Mouse (Mus musculus) frontal cortex, adult 2 months (tissue): ENCODE data around the gene Ralgapa1. TPM values are rescaled to one million over a fixed set of nuclear protein-coding genes. Genes with fewer than 3 reads are reported as not detected.
"Not testable (repeated sequence)": the region's sequence is repeated elsewhere in the genome, so short reads cannot be mapped to it uniquely, and the experiment has no call there.

Experiments
- DNase-seq, 2 experiments: peaks; one replicate each; pipeline ENCODE4 v3.0.0; 2022; ENCODE audit warnings: low spot score in 1 of 2; ENCODE audit errors: extremely low spot score in 1 of 2
- polyA plus RNA-seq: library from polyadenylated mRNA; depleted of rRNA; stranded (reverse); fragments of >200 nt; gene quantifications from 2 replicates; pipeline ENCODE4 v1.2.3, GENCODE M21; 2012

Ralgapa1 gene
- polyA plus RNA-seq, 1 experiment = 72.0 TPM

DNA sequence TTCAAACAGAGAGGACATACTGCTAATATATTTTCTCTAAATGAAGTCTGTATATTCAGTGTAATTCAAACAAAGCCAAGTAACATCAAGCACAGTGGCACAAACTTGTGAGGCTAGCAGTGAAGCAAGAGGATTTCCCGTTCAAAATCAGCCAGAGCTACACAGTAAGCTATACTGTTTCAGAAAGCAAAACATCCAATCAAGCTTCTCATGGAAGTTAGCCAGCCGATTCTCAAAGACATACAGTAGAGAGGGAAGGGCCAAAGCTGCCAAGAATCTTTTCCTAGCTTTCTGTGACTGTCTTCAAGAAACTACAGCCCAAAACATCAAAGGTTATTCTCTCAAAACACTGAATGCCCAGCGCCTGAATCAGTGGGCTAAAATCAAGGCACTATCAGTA is 15.9 kb downstream of the Ralgapa1 start:
- peak in 1 of 2 experiments; percentile 38 for DNase-seq

DNA sequence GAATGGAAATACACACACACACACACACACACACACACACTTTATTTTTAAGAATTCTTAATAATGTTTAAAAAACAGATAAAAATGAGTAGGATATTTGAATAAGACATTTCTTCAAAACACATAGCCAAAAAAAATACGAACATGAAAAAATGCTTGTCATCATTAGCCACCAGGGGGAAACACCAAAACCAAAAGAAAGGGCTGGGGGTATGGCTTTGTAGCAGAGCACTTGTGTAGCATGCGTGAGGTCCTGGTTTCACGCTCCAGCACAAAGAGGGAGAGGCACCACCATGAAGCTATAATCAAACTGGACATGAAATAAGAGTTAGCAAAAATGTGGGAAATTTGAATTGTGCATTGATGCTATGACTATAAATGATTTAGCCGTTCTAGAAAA is 19.8 kb downstream of the Ralgapa1 start:
- no peak for DNase-seq

DNA sequence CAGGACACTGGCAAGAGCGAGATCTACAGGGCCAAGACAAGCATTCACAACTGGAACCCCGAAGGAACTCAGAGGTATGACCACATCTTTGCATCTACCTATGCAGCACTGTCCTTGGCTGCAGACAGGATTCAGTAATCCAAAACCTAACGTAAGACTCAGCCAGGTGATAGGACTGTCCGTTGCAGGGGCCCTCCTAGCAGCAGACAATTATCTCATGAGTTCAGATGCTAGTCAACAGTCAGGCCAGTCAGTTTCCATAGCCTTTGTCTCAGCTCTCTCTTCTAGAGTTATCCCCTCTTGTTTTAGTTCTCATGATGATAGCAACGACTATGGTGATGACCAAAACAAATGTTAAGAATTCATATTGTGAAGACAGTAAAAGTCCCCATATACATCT is 20.8 kb downstream of the Ralgapa1 start:
- DNase-seq = no peak

DNA sequence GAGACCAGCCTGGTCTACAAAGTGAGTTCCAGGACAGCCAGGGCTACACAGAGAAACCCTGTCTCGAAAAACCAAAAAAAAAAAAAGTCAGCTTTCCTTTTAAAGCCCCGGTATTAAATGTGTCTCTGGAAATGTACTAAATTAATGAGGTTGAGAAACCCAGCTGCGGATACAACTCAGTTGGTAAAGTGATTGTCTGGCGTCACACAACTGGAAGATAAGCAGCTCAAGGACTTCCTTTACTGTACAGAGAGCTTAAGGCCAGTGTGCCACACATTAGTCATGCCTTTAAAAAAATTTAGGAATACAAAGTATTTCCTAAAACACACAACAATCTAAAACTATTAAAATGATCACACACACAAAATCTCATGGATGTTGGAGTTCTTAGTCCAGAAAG is 22.2 kb downstream of the Ralgapa1 start:
- no peak for DNase-seq

DNA sequence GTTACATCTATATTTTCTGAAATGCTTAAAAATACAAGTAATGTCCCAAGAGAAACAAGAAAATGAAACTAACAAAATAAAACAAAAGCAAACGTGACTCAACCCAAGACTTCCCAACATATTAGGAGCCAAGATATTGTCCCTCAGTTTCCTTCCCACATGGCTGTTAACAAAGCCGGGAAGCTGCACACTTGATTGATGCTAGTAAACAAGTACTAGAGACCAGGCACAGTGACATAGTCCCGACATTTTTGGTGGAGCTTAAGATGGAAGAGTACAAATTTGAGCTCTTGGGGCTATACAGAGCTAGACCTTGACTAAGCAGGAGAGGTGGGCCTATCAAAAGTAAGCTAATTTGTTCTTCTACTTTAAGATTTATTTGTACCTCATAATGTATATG is 23.9 kb downstream of the Ralgapa1 start:
- no peak for DNase-seq

DNA sequence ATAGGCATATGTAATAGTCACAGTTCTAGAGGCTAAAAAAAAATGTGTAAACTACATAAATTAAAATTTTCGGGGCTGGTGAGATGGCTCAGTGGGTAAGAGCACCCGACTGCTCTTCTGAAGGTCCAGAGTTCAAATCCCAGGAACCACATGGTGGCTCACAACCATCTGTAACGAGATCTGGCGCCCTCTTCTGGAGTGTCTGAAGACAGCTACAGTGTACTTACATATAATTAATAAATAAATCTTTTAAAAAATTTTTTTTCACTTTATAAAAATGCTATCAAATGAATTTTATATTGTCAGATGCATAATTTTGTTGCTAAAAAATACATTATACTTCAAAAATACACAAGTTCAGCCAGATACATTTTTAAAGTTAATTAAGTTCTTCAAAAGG is 26.5 kb downstream of the Ralgapa1 start:
- DNase-seq = not testable (repeated sequence)

DNA sequence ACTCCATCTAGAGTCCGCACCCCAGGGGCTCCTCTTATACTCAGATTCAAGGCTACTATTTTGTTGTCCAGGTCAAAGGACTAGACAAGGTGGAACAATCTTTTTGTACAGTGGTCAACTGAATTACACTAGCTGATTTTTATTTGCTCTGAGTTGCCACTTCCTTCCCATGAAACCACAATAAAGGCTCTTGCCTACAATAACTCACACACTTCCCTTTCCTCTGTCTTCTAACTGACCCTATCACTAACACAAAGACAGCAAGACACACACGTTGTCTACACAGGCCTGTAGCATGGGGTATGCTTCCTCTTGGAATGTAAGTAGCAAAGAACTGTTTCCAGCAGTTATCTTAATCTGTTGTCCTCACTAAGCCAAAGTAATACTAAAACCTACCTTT is 35.7 kb downstream of the Ralgapa1 start:
- DNase-seq = no peak

DNA sequence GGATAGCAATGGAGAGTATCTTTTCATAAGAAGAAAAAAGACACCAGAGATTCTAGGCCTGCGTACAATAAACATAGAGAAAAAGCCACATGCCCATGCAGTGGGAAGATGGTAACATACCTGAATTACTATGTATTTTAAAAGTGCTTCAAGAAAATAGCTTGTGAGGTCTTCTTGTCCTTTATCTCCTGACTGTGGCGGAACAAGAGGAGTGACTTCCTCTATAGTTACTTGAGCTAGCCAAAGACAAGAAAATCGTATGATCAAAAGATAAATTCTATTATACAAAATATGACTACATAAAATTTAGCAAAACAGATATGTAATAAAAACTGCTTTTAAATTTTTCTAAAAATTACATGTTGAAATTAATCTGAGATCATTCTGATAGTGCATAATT is 38.3 kb downstream of the Ralgapa1 start:
- DNase-seq = no peak

DNA sequence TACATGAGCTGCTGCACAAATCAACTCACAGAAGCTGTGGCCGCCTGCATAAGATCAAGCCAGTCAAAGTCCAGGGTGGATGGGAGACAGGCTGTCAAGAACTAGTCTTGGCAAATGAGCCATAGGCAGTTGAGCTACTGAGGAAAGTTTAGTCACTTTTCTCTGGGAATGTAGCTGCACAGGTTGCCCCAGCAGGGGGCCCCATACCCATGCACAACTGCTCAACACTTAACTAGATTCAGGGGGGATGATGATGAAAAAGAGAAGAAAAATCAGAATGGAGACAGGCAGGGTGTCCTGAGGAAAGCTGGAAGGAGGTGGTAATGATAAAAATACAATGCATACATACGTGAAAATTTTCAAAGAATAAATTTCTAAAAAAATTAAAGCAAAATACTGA is 42.7 kb downstream of the Ralgapa1 start:
- DNase-seq = peak in 1 of 2 experiments; percentile 32

DNA sequence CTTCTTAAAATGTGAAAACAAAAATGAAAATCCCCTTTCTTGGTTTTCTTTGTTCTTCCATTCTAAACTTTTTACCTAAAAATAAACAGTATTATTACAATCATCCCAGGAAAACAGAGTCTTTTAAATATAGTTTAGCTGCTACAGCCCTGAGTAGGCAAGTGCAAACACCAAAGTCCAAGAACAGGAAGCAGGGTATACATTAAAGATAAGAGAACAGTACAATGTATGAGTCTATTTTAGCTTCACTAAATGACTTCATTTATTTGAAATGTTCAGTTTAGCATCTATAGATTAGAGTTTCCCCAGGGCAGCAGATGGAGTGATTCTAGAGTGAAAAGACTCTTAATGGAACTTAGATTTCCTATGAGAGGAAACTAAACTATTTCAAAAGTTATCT is 43.6 kb downstream of the Ralgapa1 start:
- DNase-seq = no peak

DNA sequence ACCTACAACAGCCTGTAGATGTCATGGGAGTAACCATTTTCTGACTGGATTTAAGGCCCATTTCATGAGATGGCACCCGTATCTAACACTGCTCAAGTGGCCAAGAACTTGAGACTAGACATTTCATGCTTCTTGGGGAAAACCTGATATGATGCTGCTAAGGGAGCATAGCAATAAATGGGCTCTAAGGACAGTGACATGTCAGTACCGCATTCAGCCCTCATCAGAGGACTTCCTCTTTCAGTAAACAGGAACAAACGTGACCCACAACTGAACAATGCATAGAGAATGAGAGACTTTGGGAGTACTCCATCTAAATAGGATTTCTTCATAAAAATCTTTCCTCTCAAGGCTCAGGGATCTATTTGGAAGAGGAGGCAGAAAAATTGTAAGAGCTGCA is 46.7 kb downstream of the Ralgapa1 start:
- no peak for DNase-seq

DNA sequence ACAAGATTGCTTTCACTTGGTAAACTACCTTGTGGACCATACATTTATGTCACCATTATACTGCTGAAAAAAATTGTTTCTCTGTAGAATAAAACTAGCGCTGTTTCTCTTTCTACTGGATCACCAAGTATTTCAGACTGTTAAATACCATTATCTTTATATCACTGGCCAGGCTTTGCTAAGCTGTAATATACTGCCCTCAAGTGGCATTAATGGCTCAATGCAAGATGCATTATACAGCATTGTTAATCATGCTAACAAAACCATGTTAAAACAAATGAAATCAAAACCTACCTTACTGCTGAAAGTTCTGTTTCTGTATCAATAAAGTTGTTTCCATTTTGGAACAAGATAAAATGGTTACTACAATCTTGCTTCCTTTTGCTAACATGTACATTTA is 100.6 kb downstream of the Ralgapa1 start:
- peak in 1 of 2 experiments; percentile 41 for DNase-seq

DNA sequence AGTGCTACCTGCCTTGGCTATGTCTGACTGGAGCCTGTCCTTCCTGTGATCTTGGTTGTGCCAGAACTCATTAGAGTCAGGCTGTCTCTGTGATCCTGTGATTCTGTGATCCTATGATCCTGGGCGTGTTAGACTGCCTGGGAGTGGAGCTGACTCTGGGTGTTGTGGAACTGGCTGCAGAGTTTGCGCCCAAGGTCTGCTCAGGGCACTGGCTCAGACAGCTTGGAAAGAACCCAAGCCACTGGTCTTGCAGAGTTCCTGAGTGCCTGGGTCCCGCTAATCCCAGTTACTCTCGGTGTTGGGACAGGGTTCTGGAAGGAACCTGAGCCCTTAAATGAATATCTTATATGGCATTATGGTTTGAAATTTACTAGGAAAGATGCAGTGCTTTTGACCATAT is 115.1 kb downstream of the Ralgapa1 start:
- DNase-seq = no peak

DNA sequence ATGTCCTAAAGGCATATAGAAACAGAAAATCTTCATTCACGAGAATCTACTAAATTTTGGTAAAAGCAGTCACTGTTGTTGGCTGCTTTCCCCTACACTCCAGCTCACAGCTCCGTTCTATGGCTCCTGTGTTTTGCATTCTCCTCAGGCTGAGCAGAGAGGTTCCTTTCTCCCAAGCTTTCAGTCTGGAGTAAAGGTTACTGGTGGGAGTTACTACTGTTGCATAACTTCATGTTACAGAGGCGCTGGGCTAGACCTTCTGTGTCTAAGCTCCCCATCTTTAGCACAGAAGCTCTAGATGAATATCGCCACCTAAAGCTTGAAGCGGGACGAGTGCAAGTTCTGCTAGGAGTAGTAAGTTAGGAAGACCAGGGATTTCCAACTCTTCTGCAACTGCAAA is 154.3 kb downstream of the Ralgapa1 start:
- DNase-seq = peak; percentile 13 to 53

DNA sequence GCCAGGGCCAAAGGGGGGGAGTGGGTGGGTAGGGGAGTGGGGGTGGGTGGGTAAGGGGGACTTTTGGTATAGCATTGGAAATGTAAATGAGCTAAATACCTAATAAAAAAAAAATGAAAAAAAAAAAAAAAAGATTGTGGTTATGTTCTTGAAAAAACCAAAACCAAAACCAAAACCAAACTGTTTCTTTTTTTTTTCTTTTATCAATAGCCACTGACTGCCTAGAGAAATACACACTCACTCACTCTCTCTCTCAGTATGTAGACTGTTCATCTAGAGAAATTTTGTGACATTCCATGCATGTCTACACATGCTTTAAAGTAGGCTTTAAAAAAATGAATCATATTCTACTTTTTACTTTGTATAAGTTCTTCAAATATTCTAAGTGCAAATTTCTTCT is 157.8 kb downstream of the Ralgapa1 start:
- not testable (repeated sequence) for DNase-seq

DNA sequence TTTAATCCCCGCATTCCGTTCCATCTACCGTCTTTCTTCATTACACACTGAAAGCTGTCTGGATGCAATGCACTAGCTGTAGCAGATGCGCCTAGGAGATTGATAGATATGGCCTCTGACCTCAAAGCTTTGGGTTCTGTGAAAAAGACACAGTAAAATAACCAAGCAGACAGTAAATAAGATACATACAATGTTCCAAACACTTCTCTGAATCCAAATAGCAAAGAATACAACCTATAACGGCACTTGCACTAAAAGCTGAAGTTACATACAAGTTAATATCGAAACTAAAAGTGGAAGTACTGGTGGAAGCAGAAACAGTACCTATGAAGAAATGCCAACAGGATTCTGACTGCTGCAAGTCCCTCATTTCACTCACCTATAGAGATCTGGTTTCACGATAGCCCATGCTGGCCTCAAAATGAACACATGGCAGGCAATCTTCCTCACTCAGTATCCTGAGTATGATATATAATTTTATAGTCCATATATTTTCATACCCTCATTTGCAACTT is 172.9 kb downstream of the Ralgapa1 start:
- no peak for DNase-seq

DNA sequence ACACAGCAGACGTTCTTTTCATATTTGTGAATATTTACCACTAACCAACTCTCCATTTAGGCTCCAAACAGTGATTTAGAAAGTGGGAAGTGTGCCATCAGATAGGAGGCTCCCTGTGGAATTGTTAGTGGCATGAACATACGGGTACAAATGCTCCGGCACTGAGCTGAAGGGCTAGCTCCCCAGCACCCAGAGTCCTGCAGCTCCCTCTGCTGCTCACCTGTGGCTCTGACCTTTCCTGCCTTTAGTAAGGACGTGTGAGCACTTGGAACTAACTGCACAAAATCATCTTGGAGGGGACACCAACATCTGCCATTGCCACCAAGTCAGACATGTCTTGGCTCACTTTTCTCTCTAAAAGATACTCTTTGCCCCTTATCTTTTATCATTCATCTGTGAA is 194.3 kb downstream of the Ralgapa1 start:
- DNase-seq = no peak

DNA sequence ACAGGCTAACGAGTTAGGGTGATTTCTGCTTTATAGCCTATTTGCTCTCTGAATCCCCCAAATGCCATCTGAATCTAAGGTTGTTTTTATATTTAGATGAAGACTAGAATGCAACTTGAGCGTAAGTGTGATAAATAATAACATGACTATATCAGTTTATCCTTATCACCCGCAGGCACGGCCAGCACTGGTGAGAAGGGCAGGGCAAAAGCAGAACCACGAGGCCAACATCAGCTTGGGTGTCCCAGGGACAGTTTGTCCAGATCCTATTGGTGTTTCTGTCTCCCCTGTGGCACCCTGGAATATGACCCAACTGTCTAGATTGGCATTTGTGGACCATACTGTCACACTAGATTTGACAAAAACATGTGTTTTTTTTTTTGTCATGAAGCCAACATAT is 197.7 kb downstream of the Ralgapa1 start:
- DNase-seq = no peak

DNA sequence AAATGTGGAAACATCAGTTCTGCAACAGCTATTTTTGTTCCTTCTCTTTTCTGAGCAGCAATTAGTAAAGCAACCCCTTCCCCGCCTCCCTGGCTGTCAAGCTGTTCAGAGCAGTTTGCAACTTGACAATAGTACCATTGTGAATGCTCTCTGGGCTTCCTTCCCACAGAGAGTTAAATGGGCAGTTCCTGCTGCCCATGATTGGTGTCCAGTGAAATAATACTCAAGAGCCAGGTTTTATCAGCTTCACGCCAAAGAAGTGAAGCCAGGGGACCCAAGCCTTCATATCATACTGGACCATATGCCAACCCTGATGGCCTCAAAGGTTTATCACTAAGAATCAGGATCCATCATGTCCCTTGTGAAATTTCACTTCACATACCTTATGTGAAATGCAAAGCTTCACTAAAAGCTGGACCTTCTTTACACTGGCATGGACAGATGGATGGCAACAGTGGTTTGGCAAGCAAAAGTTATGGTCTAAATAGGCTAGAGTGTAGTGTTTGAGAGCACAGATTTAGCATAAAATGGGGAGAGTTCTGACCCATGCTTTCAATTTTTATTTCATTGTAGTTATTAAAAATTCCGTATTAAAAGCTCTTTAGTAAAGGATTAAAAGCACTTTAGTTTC is 198.2 kb downstream of the Ralgapa1 start:
- no peak for DNase-seq

DNA sequence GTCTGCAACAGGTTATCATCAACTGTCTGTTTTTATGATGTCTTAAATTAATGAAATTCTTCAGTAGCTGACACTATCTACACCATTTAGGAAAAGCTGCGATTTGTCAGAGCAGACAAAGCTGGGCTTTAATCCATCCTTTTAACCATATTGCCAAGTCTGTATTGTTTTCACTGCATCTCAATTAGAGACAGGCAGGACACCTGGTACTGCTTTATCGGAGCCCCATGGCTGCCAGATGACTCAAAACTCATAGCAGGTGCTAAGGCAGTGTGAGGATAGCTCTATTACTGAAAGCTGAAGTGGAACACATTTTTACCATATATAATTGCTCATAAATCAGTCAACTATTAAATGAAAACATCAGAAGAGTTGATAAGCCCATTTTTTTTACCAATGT is 200.6 kb downstream of the Ralgapa1 start:
- no peak for DNase-seq

DNA sequence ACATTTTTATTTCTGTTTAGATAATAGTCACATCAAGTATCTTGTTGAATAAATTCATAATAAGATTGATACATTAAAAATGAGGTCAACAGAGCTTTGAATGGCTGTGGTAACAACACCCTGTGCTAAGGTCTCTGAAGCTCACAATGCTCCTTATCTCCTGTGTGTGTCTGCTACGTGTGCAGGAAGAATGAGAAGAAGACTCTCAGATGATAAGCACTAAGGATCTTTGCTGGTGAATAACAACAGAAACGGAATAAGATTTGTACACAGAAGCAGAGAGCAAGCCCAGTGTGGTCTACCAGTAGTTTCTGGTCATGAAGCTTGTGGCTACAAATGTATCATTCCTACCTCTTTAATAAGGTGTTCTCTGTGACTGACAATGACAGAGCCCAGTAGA is 210.2 kb downstream of the Ralgapa1 start:
- DNase-seq = no peak

DNA sequence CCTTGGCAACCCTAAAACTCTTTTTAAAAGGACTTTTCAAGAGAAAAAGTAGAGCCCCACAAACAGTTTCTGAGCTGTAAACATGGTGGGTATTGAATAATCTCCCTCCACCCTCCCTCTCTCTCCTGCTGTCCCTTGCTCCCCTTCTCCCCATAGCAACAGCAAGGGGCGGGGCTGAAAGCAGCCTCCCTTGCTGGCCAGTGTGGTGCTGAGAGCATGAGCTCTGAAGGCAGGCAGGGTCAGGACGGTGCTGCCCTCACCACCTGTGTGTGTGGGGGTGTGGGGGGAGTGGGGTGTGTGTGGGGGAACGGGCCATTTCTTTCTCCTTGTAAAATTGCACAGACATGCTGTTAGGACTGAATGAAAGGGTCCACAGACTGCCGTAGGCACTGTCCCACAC is 213.1 kb downstream of the Ralgapa1 start:
- DNase-seq = no peak

DNA sequence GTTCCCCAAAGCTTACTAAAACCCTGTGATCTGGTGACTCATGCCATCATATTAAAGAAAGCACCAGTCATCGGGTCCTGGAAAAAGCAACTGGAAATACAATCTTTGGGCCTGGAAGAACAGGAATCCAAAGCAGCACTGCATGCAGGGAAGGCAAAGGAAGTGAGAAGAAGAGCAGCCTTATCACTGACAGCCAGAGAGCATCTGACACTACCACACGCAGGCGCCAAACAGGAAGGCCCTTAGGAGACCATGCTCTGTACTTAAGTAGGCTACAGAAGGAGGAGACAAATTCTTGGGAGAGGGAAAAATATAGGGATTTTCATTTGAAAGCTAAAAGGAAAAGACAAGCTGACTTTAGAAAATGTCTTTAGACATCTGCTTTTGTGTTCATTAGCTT is 216.6 kb downstream of the Ralgapa1 start:
- DNase-seq = no peak
